10 mouse cellular contexts compared by ENCODE assay signal in genomic region chr13:99564346-99564745, GRCm38 (mm10). TPM values are rescaled to one million over a fixed set of nuclear protein-coding genes. Genes with fewer than 3 reads are reported as not detected.
A peak's percentile ranks its signal among the peaks of the same experiment; 100 is the strongest.
DNase-seq lines count a peak whose midpoint lies in the region; ATAC-seq and TF ChIP-seq lines count a peak whose summit lies in the region.
"Had no signal": no experiment of that assay in that cellular context is flagged by ENCODE, and none has a peak within 500 bp of the region (broad histone marks: within the 10 kb centered on the region; RNA-seq: fewer than 3 reads in every experiment).

No protein-coding gene starts in this region.

- no peaks in the 10 kb centered on the region for H3K27me3 ChIP-seq in lung, embryonic 14.5 days (ENCODE audit: insufficient read depth, low read length)

- no peaks in the 10 kb centered on the region for H3K36me3 ChIP-seq in lung, embryonic 14.5 days (ENCODE audit: insufficient read depth)

- no peak for TF ChIP-seq POLR2A in lung, adult 2 months (IDR thresholded peaks at IDR 0.05; ENCODE audit: borderline replicate concordance, extremely low read depth, low read depth, low read length)

- DNase-seq in adrenal gland, postnatal 10 days, result peak; percentile 72
- no peak for DNase-seq in adrenal gland, postnatal 4 days (ENCODE audit: low spot score in 2 of 2)
- DNase-seq in lung, embryonic 14.5 days, result peak; percentile 92
- DNase-seq in lung, adult 2 months, result no peak
- DNase-seq in c-Kit-positive CD71-positive TER-119-positive erythroid progenitor cells, embryonic 14.5 days (ENCODE audit: low spot score), result peak; percentile 15
- DNase-seq in lung, postnatal 14 days, result peak; percentile 55
- DNase-seq in right cerebral cortex, adult 18-20 months, result no peak
- no peak for DNase-seq in spleen, postnatal 4 days (ENCODE audit: low spot score in 2 of 2)
- DNase-seq: forebrain, postnatal 0 days had no signal

- no peak overlapping the region for H3K27ac ChIP-seq in lung, embryonic 14.5 days (ENCODE audit: low read depth)
- H3K27ac ChIP-seq: macrophage had no signal

- TF ChIP-seq CTCF in lung, embryonic 14.5 days (IDR thresholded peaks at IDR 0.05; ENCODE audit: low read depth), result no peak
- no peak for TF ChIP-seq CTCF in lung, adult 2 months (IDR thresholded peaks at IDR 0.05; ENCODE audit: insufficient read depth, low read length)

- no peak overlapping the region for H3K4me2 ChIP-seq in lung, embryonic 14.5 days

- no peaks in the 10 kb centered on the region for H3K4me1 ChIP-seq in lung, embryonic 14.5 days (ENCODE audit: insufficient read depth)
- no peaks in the 10 kb centered on the region for H3K4me1 ChIP-seq in lung, adult 2 months (ENCODE audit: control insufficient read depth, insufficient read depth, low read length)

- no peak overlapping the region for H3K4me3 ChIP-seq in lung, embryonic 14.5 days (ENCODE audit: low read depth, low read length)
- H3K4me3 ChIP-seq in lung, adult 2 months (replicated peaks; ENCODE audit: extremely low read depth, low read depth, low read length), result no peak overlapping the region

- ATAC-seq in lung, embryonic 14.5 days (ENCODE audit: insufficient read depth), result no peak
- ATAC-seq: forebrain, postnatal 0 days had no signal

- no peaks in the 10 kb centered on the region for H3K9me3 ChIP-seq in lung, embryonic 14.5 days (ENCODE audit: low read depth, low read length)

- 16% methylated on average over 3 of the region's 3 CpGs for WGBS in lung, embryonic 14.5 days
- WGBS in lung, adult 2 months, result 18% methylated on average over 3 of the region's 3 CpGs

- no peak overlapping the region for H3K9ac ChIP-seq in lung, embryonic 14.5 days
- H3K9ac ChIP-seq: forebrain, postnatal 0 days had no signal

RNA-seq across cellular contexts. Expression of gene Map1b, which starts 48.0 kb away (rescaled TPM):
- 10 to 100 TPM; 58.6 to 87.4 TPM for total RNA-seq in adrenal gland, postnatal 10 days (2021)
- total RNA-seq in adrenal gland, postnatal 4 days (2021), result 100 to 1,000 TPM in 1 of 2 experiments, 10 to 100 TPM in 1; 76.1 to 106 TPM
- 72.2 and 73.3 TPM in 2 replicates for polyA plus RNA-seq in lung, embryonic 14.5 days (2014; fragmentation: Nextera tagmentation; extraction: Ambion mirVana)
- 2.3 and 4.1 TPM in 2 replicates for polyA plus RNA-seq in lung, adult 2 months (2012; rRNA removed)

Comparison
In these comparisons a context has a peak if more than half of its experiments do, and no peak if none do; other contexts are left out.
1. DNase-seq: peak in adrenal gland, postnatal 10 days (single experiment), lung, embryonic 14.5 days (single experiment), c-Kit-positive CD71-positive TER-119-positive erythroid progenitor cells, embryonic 14.5 days (single experiment) and lung, postnatal 14 days (single experiment); none in adrenal gland, postnatal 4 days (0 of 2), lung, adult 2 months (single experiment), right cerebral cortex, adult 18-20 months (single experiment) and spleen, postnatal 4 days (0 of 2).